Mouse (Mus musculus): ENCODE data around the gene Tbkbp1.

DNA sequence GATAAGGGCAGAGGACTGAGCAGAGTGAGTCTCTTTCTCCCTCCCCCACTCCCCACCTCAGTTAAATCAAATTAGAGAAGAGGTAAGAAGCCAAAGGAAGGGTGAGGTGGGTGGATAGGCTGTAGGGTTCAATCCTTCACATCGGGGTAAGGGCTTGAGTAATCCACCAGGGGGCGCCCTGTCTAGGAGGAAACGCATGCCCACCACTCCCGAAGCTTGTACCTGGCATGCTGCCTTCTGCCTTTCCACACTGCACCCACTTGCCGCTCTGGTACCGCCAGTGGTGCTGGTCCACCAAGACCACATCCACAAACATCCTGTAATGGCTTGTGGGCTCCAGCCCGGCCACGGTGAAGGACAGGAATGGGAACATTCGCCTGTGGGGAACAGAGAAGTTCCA is 49.6 kb downstream of the Tbkbp1 start:
- TF ChIP-seq TAL1 (IDR thresholded peaks at IDR 0.05; ENCODE audit: low read length): no peak
- TF ChIP-seq GATA1 (IDR thresholded peaks at IDR 0.05; ENCODE audit: low read length): no peak

Data from erythroblast, embryonic 14.5 days (primary cell).